Mouse (Mus musculus) midbrain, embryonic 10.5 days (tissue): Measurements from ENCODE around the gene Armc9. TPM values are rescaled to one million over a fixed set of nuclear protein-coding genes. Genes with fewer than 3 reads are reported as not detected.

Source experiments
- DNase-seq: peaks from one replicate; pipeline ENCODE4 v3.0.0-alpha.2; 2017; ENCODE audit warnings: low spot score
- H3K27ac ChIP-seq: fragments of 300-500 bp; sonication (generic); replicated peaks from 2 replicates; pipeline ENCODE4 v1.5.1; 2016; ENCODE audit warnings: mild to moderate bottlenecking
- H3K27me3 ChIP-seq: fragments of 300-500 bp; sonication (generic); 2 replicates; pipeline ENCODE4 v1.6.1; 2016; ENCODE audit warnings: low read depth, mild to moderate bottlenecking; ENCODE audit not compliant: poor library complexity, severe bottlenecking
- H3K36me3 ChIP-seq: fragments of 300-500 bp; sonication (generic); 2 replicates; pipeline ENCODE4 v1.6.1; 2016; ENCODE audit warnings: mild to moderate bottlenecking, moderate library complexity
- H3K4me1 ChIP-seq: fragments of 300-500 bp; sonication (generic); 2 replicates; pipeline ENCODE4 v1.6.1; 2016
- H3K4me3 ChIP-seq: fragments of 300-500 bp; sonication (generic); 2 replicates; pipeline ENCODE4 v1.5.1; 2016; ENCODE audit warnings: mild to moderate bottlenecking, moderate library complexity
- H3K9me3 ChIP-seq: fragments of 300-500 bp; sonication (generic); replicated peaks from 2 replicates; pipeline ENCODE4 v1.6.1; 2016; ENCODE audit warnings: mild to moderate bottlenecking
- WGBS: fragments of 180-500 bp; shearing (Covaris S2); methylation state at CpG from one replicate; pipeline ENCODE4 v1.1.7; 2016; 5-methylcytosine and 5-hydroxymethylcytosine counted together
- polyA plus RNA-seq: library from polyadenylated mRNA; unstranded; fragments of >200 nt; fragmentation: Nextera tagmentation; extraction: Ambion mirVana; gene quantifications from 2 replicates; pipeline ENCODE4 v1.2.1, GENCODE M21; 2016

The Armc9 gene
- polyA plus RNA-seq, 1 experiment from 2014 or later = 41.3 TPM

- H3K4me1 ChIP-seq = peaks cover 7% of the 10 kb centered on the region; the same call in 1 of the 2 replicates
- 85% methylated on average over 5 of the region's 5 CpGs for WGBS
- H3K9me3 ChIP-seq = no peaks in the 10 kb centered on the region
- no peak overlapping the region for H3K4me3 ChIP-seq
- H3K36me3 ChIP-seq = peaks cover 5% of the 10 kb centered on the region
- no peak overlapping the region for H3K27ac ChIP-seq
- no peak for DNase-seq
- no peaks in the 10 kb centered on the region for H3K27me3 ChIP-seq
Observed at GRCm38 (mm10) chr1:86147557-86147956, 7.0 kb upstream of the Armc9 start.

DNA sequence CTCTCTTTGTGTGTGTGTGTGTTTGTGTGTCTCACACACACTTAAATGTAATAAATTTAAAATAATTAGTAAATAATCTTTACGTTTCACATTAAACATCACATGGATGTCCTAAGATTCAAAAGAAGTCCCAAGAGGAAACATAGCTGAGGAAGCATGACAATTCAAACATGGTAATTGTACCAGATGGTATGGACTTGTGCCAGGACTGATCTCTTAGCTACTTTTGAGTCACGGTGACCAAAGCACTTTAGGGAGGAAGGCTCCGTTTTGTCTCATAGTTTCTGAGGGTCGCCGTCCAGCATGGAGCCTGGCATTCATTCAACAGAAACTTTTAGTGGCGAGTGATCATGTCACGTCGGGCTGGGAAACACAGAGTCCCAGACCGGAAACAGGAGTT, 6.4 kb upstream of the Armc9 start:
- no peak overlapping the region for H3K27ac ChIP-seq
- H3K4me3 ChIP-seq = no peak overlapping the region
- DNase-seq = no peak
- H3K36me3 ChIP-seq = peaks cover 2% of the 10 kb centered on the region; the same call in 1 of the 2 replicates
- 87% methylated on average over 9 of the region's 9 CpGs for WGBS
- no peaks in the 10 kb centered on the region for H3K27me3 ChIP-seq
- peaks cover 7% of the 10 kb centered on the region; the same call in 1 of the 2 replicates for H3K4me1 ChIP-seq
- H3K9me3 ChIP-seq = no peaks in the 10 kb centered on the region

DNA sequence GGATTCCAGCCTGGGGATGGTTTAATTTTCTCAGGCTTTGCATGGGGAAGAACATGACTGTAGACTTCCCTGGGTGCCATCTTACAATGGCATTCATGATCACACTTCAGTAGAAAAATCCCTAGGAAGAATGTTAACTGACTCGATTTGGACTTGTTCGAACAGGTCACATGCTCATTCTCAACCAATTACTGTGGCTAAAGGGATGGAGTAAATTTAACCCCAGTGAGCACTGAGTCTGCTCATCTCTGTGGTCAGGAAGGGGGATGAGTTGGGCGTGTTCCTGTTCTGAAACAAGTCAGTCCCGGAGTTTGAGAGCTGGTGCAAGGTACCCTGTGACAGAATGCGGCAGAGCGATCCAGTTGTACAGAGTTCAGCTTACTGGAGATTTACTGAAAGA, 3.7 kb upstream of the Armc9 start:
- 89% methylated on average over 6 of the region's 6 CpGs for WGBS
- Histone ChIP-seq H3K27me3 (no peaks in the 10 kb centered on the region), H3K36me3 (no peaks in the 10 kb centered on the region), H3K4me3 (no peak overlapping the region), H3K9me3 (no peaks in the 10 kb centered on the region), H3K27ac (no peak overlapping the region), H3K4me1 (peaks cover 17% of the 10 kb centered on the region)
- DNase-seq = no peak

GRCm38 (mm10) chr1:86151376-86151775, 3.2 kb upstream of the Armc9 start:
- DNase-seq = no peak
- H3K4me3 ChIP-seq = no peak overlapping the region
- 85% methylated on average over 7 of the region's 7 CpGs for WGBS
- no peak overlapping the region for H3K27ac ChIP-seq
- H3K4me1 ChIP-seq = peaks cover 20% of the 10 kb centered on the region
- H3K27me3 ChIP-seq = no peaks in the 10 kb centered on the region
- H3K36me3 ChIP-seq = no peaks in the 10 kb centered on the region
- no peaks in the 10 kb centered on the region for H3K9me3 ChIP-seq

DNA sequence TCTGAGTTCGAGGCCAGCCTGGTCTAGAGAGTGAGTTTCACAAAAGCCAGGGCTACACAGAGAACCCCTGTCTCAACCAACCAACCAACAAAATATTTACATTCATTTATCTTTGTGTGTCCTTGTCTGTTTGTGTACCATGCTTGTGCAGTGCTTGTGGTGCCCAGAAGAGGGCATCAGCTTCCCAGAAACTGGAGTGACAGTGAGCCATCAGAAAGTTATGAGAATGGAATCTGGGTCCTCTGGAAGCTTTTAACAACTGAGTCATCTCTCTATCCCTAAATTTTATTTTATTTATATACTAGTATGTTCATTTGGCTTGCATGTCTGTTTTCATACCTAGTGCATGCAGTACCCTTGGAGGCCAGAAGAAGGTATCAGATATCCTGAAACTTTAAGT, 2.0 kb upstream of the Armc9 start:
- no peak for DNase-seq
- peaks cover 7% of the 10 kb centered on the region; the same call in 1 of the 2 replicates for H3K36me3 ChIP-seq
- H3K27me3 ChIP-seq = no peaks in the 10 kb centered on the region
- WGBS = 88% methylated on average over 1 of the region's 1 CpGs
- no peaks in the 10 kb centered on the region for H3K9me3 ChIP-seq
- peaks cover 20% of the 10 kb centered on the region for H3K4me1 ChIP-seq
- H3K4me3 ChIP-seq = no peak overlapping the region
- no peak overlapping the region for H3K27ac ChIP-seq

GRCm38 (mm10) chr1:86154824-86155164, 214 bp downstream of the Armc9 start:
- peak overlapping the region; percentile 81 for H3K27ac ChIP-seq
- under 1% methylated on average over 18 of the region's 18 CpGs for WGBS

DNA sequence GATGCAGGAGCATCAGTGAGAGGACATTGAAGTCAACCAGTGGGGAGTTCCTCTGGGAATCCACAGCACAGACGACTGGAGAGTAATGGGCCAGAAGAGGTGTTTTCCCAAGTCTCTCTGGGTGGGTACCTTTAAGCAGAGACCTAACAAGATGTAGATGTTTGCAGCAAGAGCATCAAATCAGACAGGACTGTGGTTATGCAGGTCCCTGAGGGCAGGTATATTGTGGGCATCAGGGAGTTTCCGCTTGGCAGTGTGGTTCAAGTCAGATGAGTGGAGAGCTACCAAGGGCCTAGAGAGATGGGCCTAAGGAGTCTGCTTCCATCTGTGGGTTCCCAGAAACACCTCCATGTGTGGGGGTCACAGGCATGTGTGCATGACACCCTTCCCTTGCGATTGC, 1.5 kb downstream of the Armc9 start:
- Histone ChIP-seq H3K9me3 (no peaks in the 10 kb centered on the region), H3K27ac (no peak overlapping the region), H3K36me3 (peaks cover 26% of the 10 kb centered on the region), H3K4me1 (peaks cover 20% of the 10 kb centered on the region), H3K4me3 (no peak overlapping the region), H3K27me3 (no peaks in the 10 kb centered on the region)
- DNase-seq = no peak
- WGBS = 82% methylated on average over 3 of the region's 3 CpGs

More at GRCm38 (mm10) chr1:86154824-86155164, 214 bp downstream of the Armc9 start:
- Histone ChIP-seq H3K36me3 (peaks cover 14% of the 10 kb centered on the region; the same call in 1 of the 2 replicates), H3K4me3 (peak overlapping the region; percentile 89), H3K27me3 (no peaks in the 10 kb centered on the region), H3K4me1 (peaks cover 20% of the 10 kb centered on the region), H3K9me3 (no peaks in the 10 kb centered on the region)
- DNase-seq = no peak

DNA sequence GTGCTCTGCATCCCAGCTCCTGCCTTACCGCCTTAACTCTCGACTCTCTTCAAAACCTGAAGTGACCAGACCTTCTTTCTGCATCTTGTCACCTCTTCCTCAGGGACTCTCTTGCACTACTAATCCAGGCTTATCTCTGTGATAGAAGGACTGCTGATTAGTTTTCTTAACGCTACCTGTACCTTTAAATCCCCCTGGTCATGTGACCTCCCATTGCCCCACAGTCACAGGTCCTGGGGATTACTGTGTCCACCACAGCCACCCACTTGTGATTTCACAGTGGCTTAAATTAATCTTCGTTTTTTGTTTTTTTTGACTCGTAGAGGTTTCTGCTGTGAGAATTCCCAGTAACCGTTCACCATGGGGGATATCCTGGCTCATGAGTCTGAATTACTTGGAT, 2.0 kb downstream of the Armc9 start:
- no peaks in the 10 kb centered on the region for H3K27me3 ChIP-seq
- H3K27ac ChIP-seq = no peak overlapping the region
- WGBS = 89% methylated on average over 6 of the region's 6 CpGs
- peaks cover 20% of the 10 kb centered on the region for H3K4me1 ChIP-seq
- H3K36me3 ChIP-seq = peaks cover 32% of the 10 kb centered on the region
- no peak overlapping the region for H3K4me3 ChIP-seq
- H3K9me3 ChIP-seq = no peaks in the 10 kb centered on the region
- DNase-seq = no peak

DNA sequence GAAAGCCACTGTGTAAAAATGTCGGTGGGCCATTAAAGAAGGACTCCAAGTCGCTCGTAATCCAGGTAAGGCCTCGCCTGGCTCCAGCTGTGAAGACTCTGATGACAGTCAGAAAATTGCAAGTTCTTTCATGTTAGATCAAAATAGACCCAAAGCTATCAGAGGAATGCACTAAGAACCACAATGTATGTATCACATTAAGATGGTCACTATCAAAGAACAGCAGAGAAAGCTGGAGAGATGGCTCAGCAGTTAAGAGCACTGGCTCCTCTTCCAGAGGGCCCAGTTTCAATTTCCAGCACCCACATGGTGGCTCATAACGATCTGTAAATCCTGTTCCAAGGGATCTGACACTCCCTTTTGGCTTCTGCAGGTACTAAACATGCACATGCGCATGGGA, 5.5 kb downstream of the Armc9 start:
- Histone ChIP-seq H3K36me3 (peaks cover 64% of the 10 kb centered on the region), H3K4me3 (no peak overlapping the region), H3K9me3 (no peaks in the 10 kb centered on the region), H3K4me1 (peaks cover 12% of the 10 kb centered on the region), H3K27me3 (no peaks in the 10 kb centered on the region), H3K27ac (no peak overlapping the region)
- 90% methylated on average over 6 of the region's 6 CpGs for WGBS
- no peak for DNase-seq

DNA sequence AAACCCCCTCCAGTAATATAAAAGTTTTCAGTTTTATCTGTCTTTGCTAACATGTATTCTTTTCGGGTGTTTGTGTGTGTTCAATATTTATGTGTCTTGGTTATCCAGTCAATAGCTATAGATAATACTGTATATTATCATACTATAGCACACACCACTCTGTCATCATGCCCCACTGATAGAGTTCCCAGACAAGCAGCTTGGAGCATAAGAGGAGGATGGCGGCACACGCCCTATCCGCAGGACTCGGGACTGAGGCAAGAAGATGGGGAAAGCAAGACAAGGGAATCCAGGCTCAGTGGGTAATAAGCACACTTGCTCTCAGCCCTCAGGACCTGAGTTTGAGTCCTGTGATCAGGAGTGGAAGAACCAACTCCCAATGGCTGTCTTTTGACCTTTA, 5.9 kb downstream of the Armc9 start:
- Histone ChIP-seq H3K27ac (no peak overlapping the region), H3K4me1 (peaks cover 8% of the 10 kb centered on the region), H3K4me3 (no peak overlapping the region), H3K9me3 (no peaks in the 10 kb centered on the region), H3K36me3 (peaks cover 68% of the 10 kb centered on the region), H3K27me3 (no peaks in the 10 kb centered on the region)
- WGBS = 92% methylated on average over 5 of the region's 5 CpGs
- DNase-seq = no peak

DNA sequence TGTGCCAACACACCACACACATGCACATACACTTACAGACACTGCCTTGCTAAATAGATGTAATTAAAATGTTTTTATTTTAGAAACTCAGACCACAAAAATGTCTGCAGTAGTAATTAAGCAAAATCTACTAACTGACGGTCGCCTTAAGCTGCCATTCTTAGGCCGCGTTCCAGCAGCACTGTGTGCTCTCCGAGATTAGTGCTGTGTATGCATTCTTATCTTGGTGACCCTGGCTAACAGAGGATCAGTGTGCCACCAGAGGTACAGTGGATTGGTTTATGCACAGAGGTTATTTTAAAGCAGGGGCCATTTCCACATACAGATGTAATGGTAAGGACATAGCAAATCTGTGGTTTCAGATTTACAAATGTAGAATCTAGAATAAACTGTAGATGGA, 6.5 kb downstream of the Armc9 start:
- no peaks in the 10 kb centered on the region for H3K9me3 ChIP-seq
- H3K36me3 ChIP-seq = peaks cover 74% of the 10 kb centered on the region
- no peak for DNase-seq
- peaks cover 2% of the 10 kb centered on the region for H3K4me1 ChIP-seq
- no peaks in the 10 kb centered on the region for H3K27me3 ChIP-seq
- no peak overlapping the region for H3K27ac ChIP-seq
- no peak overlapping the region for H3K4me3 ChIP-seq
- WGBS = 94% methylated on average over 5 of the region's 5 CpGs

DNA sequence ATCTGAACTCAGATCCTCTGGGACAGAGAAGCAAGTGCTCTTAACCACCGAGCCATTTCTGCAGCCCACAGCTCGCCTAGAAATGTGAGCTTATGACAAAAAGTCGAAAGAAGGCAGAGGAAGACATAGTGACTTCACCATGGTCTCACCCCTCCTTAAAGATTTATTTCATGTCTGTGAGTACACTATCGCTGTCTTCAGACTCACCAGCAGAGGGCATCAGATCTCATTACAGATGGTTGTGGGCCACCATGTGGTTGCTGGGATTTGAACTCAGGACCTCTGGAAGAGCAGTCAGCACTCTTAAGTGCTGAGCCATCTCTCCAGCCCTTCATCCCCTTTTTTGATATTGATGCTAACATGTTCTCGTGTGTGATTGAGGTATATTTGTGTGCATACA, 20.0 kb downstream of the Armc9 start:
- no peak for DNase-seq
- Histone ChIP-seq H3K27ac (no peak overlapping the region), H3K36me3 (peaks cover 78% of the 10 kb centered on the region), H3K4me3 (no peak overlapping the region), H3K9me3 (no peaks in the 10 kb centered on the region), H3K4me1 (no peaks in the 10 kb centered on the region), H3K27me3 (no peaks in the 10 kb centered on the region)
- WGBS = 91% methylated on average over 5 of the region's 5 CpGs

- WGBS = 87% methylated on average over 2 of the region's 2 CpGs
- Histone ChIP-seq H3K27ac (no peak overlapping the region), H3K9me3 (no peaks in the 10 kb centered on the region), H3K27me3 (no peaks in the 10 kb centered on the region), H3K4me3 (no peak overlapping the region), H3K36me3 (peaks cover 73% of the 10 kb centered on the region), H3K4me1 (no peaks in the 10 kb centered on the region)
- DNase-seq = no peak
Observed at GRCm38 (mm10) chr1:86176066-86176465, 21.5 kb downstream of the Armc9 start.
